Mouse (Mus musculus) lung, adult 18-20 months (tissue): Measurements from ENCODE around the gene Tbc1d7.

Source experiments
- DNase-seq, 2 experiments: peaks; one replicate each; pipeline ENCODE4 v3.0.0; 2022; ENCODE audit warnings: mixed read lengths in 2 of 2

The Tbc1d7 gene

GRCm38 (mm10) chr13:43132859-43133258 is 38.4 kb downstream of the Tbc1d7 start:
- no peak for DNase-seq

DNA sequence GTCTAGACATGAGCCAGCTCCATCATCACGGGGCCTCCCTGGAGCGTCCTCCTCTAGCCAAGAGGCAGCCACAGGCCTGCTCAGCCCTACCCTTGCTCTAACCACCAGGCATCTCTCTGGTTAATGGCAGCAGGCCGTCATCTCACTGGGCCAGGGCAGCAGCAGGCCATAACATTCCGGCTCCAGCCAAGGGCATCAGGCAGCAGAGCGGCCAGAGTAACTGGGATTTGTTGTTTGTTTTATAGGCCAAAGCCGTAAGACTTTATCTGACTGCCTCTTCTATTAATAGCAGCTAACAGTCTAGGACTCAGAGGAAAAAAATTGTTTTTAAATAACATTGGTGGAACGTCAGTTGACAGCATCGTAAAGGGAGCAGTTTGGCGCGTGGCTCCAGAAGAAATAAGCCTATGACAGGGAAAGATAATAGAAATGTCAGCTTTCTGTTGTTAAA is 39.5 kb downstream of the Tbc1d7 start:
- no peak for DNase-seq

- DNase-seq: no peak
Measured at GRCm38 (mm10) chr13:43130161-43130560, 41.1 kb downstream of the Tbc1d7 start.

DNA sequence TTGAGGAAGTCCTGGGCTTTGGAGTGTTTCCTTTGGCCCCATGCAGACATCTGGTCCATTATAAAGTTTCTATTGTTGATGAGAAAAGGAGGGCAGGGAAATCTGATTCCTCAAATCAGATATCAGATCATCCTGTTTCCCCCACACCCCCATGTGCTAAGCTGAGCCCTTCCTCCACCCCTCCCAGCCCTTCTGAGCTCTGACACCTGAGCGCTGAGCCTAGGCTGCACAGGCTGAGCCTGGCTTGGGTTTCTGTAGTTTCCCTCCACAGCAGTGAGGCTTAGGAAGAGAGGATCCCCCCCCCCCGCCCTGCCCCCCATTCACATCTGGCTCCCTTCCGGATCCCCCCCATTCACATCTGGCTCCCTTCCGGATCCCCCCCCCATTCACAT is 46.6 kb downstream of the Tbc1d7 start:
- DNase-seq: no peak

GRCm38 (mm10) chr13:43123895-43124682 is 47.2 kb downstream of the Tbc1d7 start:
- DNase-seq: no peak

- DNase-seq: no peak
Measured at GRCm38 (mm10) chr13:43122306-43123070, 48.8 kb downstream of the Tbc1d7 start.

DNA sequence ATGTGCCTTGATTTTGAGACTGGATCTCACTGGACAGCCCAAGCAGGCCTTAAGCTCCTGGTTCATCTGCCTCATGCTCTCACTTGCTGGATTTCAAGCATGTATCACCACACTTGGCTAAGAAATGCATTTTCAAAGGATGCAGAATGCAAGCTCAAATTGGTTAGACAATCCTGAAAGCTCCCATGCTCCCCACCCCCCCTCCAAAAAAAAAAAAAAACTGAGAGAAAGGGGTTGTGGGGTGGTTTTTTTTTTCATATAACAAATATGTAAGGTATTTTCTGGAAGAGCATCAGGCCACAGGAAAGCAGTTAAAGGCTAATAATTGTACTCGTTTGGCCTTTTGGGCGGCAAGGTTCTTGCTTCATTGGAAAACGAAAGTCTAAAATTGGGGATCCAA is 58.2 kb downstream of the Tbc1d7 start:
- no peak for DNase-seq

DNA sequence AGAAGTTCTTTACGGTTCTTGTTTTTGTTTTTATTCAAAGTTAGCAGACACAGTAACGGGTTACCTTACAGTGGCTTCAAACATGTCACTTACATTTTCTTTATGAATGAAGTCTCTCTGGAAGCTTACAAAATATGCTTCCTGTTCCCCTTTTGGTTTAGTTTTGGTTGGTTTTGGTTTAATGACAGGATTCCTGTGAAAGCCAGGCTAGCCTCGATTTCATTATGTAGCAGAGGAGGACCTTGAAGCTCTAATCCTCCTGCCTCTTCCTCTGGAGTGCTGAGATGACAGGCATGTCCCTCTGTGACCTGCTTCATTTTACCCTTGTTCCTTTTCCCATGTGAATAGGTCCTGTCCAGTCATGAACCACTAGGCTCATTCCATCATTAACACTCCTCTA is 58.6 kb downstream of the Tbc1d7 start:
- DNase-seq: no peak

GRCm38 (mm10) chr13:43112280-43112679 is 59.0 kb downstream of the Tbc1d7 start:
- no peak for DNase-seq

- no peak for DNase-seq
Measured at GRCm38 (mm10) chr13:43104496-43104895, 66.8 kb downstream of the Tbc1d7 start.

- no peak for DNase-seq
Measured at GRCm38 (mm10) chr13:43102943-43103342, 68.4 kb downstream of the Tbc1d7 start.
